Mouse (Mus musculus): ENCODE measurements around the gene Atr.

The Atr gene

DNA sequence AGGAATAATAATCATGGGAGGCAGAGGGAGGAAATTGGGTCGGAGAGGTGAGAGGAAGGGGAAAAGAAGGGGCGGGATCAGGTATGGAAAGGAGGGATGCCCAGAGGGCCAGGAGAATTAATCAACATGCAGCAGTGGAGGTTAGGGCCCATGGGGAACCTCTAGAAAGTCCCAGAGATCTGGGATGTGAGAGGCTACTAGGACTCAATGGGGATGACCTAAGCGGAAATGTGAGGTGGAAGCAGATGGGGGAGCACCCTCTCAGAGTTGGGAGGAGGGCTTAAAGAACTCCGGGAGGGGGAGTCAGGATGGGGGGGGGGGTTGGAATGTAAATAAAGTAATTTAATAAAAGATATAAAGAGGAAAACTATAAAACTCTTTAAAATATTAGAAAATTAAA is 96.3 kb downstream of the Atr start:
- WGBS = 76% methylated on average over 4 of the region's 4 CpGs

DNA sequence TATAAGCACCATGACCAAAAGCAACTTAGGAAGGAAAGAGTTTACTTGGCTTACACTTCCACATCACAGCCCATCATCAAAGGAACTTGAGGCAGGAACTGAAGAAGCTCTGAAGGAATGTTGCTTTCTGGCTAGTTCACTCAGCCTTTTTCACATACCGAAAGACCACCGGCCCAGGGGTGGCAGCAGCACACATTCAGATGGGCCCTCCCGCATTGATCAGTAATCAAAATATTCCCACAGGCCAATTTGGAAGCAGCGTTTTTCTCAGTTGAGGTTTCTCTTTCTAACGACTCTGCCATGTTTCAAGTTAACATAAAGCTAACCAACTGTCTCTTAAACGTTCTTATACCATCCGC is 96.8 kb downstream of the Atr start:
- under 1% methylated on average over 7 of the region's 7 CpGs for WGBS

DNA sequence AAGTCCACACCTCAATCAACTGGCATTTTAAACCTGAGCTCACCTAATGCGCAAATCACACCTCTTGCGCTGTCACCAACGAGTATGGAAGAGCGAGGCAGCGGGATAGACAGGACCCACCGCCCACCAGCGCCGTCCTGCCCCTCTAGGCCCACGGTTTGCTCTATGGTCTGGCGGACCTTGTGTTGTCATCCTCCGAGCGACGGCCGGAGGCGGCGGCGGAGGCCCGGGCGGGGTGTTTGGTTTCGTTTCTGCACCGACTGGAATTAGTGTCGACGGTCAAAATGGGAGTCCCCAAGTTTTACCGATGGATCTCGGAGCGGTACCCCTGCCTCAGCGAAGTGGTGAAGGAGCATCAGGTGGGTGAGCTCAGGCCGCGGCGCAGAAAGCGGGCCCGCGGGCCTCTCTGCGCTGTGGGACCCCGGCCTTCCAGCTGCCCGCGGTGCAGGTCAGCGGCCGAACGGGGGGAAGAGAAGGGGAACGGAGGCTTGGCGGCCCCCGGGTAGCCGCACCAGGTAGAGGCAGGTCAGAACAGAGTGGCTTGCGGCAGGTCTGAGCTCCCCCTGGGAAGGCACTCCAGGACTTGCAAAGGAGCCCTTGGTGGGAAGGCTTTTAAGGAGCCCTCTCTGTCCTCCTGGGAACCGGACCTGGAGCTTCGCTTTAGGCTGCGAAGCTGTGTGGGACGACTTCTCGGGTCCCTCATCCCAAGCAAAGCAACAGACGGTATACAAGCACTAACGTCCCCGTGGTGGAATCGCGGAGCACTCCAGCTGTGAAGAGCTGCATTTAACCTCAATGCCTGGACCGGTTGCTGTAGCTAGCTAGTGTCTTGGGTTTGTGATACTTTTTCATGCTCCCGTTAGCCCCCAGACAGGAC is 97.4 kb downstream of the Atr start, which contains the start of gene Xrn1:
Gene Xrn1 (plus strand): TSS at position 176 of the 877 bp plus-strand sequence.
- under 1% methylated on average over 57 of the region's 57 CpGs for WGBS

DNA sequence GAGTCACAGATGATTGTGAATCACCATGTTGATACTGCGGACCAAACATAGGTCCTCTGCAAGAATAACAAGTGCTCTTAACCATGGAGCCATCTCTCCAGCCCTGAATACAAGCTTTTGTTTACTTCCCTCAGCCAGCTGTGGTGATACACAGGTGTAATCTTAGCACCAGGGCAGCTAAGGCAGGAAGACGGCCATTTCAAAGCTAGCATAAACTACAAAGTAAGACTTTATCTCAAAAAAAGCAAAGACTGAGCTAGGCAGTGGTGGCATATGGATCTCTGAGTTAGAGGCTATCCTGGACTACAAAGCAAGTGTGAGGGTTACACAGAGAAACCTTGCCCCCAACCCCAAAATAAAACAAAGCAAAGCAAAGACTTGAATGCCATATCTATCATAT is 100.2 kb downstream of the Atr start:
- 92% methylated on average over 2 of the region's 2 CpGs for whole genome bisulfite sequencing

DNA sequence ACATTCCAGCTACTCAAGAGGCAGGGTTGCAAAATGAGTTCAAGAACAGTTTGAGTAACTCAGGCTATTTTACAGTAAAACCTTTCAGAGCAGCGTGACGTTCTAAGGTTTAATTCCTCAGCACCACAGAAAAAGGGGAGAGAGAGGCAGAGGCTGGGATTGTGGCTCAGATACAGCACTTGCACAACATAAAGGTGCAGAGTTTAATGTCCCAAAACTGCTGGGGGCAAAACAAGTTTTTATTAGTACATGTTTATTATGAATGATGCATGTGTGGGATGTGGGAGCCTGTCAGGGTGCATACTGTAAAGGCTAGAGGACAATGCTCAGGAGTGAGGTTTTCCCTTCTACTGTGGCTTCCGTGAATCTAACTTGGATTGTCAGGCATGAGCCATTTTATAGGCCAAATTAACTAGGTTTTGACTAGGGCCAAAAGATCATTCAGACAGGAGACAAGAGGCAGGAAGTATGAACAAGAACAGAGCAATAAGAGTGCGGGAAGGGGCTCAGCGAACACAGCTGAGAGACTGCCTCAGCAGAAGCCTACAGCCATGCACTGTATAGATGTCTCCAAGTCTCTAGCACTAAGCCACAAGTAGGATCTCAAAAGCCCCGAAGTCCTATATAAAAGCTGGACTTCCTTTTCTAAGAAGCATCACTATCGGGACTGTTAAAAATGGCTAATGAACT is 100.8 kb downstream of the Atr start:
- WGBS = 88% methylated on average over 7 of the region's 7 CpGs

DNA sequence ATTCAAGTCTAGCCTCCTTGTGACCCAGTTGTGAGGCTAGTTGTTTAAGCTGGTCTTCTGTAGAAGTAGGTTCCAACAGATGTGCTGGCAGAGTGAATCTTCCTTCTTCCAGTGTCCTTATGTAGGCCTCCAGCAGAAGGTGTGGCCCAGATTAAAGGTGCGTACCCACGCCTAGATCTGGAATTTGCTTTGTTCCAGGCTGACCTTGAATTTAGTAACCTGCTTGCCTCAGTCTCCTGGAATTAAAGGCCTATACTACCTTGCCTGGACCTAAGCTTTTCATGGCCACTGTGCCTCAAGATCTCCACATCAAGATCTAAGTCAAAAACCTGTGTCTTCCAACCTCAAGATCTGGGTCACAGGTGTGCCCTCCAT is 101.3 kb downstream of the Atr start:
- WGBS = 94% methylated on average over 2 of the region's 2 CpGs

DNA sequence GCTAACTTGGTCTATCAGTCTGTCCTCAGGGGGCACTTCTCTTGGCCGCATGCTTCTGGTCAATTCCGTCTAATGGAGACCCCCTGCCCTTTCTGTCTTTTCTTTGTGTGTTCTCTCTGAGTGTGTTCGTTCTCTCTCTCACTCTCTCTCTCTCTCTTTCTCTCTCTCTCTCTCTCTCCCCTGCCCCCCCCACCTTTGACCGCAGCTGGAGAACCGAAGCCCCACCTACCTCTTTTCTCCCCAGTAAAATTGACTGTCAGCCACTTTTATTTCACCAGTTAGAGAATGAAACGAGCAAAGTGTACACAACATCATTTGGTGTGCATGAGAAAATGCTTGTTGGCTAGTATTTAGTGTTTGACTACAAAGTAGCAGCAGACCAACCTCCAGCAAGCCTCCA is 101.8 kb downstream of the Atr start:
- 70% methylated on average over 6 of the region's 6 CpGs for WGBS

DNA sequence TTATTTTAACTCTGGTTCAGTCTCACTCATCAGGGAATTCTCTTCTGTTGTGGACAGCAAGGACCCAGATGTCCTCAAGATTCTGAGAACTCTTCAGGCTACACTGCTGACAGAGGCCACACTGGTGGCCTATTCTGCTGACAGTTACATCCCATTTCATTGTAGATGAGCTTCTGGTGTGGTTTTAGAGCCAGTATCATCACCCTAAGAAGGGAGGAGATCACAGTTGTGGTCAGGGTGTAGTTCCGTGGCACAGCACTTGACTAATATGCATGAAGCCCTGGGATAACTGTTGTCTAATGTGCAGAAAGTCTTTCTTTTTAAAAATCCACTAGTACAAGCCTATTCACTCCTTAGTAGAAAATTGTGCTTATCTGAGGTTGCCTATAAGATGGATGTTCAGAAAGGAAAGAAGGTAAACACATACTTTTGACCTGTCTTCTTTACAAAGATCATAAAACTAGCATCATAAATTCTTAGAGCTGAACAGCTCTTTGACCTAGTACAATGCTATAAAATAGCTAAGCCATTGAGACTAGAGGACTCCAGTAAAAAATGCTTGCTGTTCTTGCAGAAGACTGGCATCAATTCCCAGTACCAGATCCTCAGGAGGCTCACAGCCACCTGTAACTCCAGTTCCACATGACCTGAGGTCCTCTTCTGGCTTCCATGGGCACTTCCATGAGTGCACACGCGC is 102.5 kb downstream of the Atr start:
- WGBS = 96% methylated on average over 3 of the region's 3 CpGs

DNA sequence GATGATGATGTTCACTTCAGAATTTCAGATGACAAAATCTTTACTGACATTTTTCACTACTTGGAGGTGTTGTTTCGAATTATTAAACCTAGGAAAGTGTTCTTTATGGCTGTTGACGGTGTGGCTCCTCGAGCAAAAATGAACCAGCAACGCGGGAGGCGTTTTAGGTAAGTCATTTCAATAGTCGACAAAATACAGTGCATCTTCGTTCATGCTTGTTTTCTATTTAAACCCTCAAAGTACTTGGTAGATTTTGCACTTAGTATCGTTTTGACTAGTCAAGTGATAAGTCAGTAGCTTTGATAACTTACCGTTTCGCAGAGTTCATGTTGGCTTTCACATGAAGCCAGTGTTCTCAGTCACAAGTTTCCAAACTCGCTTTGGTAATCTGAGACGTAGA is 106.6 kb downstream of the Atr start:
- WGBS = 97% methylated on average over 13 of the region's 13 CpGs

DNA sequence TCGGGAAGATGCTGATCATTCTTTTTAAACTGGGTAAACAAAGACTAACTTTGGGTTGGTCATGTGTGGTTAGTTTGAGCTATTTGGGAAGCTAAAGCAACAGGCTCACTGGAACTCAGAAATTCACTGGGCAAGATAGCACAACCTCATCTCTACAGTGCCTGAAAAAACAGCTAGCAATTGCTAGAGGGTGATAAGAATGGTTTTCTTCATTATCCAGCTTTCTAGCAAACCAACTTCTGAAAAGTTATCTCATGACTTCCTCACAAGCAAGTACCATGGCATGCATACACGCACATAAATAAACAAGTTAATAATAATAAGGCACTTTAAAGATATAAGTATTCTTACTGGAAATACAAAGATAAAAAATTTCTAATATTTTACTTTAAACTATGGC is 120.9 kb downstream of the Atr start:
- WGBS = 86% methylated on average over 2 of the region's 2 CpGs

DNA sequence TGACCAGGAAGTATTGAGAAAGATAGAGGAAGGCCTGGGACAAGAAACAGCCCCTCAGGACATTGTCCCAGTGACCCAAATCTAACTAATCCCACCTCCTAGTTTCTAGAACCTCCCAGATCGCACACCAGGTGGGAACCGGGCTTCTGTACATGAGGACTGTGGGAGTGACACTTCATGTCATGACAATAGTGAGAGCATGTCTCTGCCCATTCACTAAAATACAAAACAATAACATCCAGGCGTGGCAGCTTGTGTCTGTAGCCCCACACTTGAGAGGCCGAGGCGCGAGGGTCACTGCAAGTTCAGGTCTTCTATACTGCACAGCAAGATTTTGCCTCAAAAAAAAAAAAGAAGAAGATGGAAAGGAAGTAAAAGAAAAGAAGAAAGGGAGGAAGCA is 122.5 kb downstream of the Atr start:
- WGBS = 89% methylated on average over 6 of the region's 6 CpGs

DNA sequence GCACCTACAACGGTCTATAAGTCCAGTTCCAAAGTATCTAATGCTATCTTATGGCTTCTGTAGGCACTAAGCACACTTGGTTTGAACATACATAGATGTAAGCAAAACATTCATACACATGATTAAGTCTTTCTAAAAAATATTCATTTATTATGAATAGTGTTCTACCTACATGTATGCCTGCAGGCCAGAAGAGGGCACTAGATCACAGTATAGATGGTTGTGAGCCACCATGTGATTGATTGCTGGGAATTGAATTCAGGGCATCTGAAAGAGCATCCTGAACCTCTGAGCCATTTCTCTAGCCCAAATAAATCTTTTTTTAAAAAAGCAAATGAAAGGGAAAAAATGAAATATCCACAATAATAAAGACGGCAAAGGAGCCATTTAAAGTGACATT is 134.9 kb downstream of the Atr start:
- 98% methylated on average over 2 of the region's 2 CpGs for WGBS
